Mouse (Mus musculus): ENCODE measurements around the gene Rab27a.
A peak's percentile ranks its signal among the peaks of the same experiment; 100 is the strongest.
"Not testable (repeated sequence)": the region's sequence is repeated elsewhere in the genome, so short reads cannot be mapped to it uniquely, and the experiment has no call there.

The Rab27a gene

GRCm38 (mm10) chr9:73094580-73094979 lies 49.9 kb downstream of the Rab27a start:
- no peak for DNase-seq

GRCm38 (mm10) chr9:73097898-73098297 lies 53.2 kb downstream of the Rab27a start:
- no peak for DNase-seq

DNA sequence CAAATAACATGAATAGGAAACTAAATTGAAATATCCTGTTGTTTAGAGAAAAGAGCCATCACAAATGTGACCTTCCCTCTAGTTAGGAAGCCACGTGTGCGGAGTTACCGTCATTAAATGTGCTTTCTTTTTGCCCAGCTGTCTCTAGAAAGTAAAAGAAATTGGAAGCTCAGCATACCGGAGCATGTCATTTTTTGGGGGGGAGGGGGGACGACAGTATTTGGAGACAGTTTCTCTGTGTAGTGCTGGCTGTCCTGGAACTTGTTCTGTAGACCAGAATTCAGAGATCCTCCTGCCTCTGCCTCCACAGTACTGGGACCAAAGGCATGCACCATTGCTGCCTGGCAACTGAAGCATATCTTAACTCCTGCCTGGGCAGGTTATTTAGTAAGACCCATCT lies 56.9 kb downstream of the Rab27a start, which contains the start of gene Khdc3:
Gene Khdc3 (plus strand): TSS at position 301 of the 400 bp plus-strand sequence.
- no peak for DNase-seq

- DNase-seq = no peak
These were observed 57.5 kb downstream of the Rab27a start, which contains the start of gene Gm20509 for GRCm38 (mm10) chr9:73102181-73102580. TSS of gene Gm20509 (plus strand) at chr9:73102470.

DNA sequence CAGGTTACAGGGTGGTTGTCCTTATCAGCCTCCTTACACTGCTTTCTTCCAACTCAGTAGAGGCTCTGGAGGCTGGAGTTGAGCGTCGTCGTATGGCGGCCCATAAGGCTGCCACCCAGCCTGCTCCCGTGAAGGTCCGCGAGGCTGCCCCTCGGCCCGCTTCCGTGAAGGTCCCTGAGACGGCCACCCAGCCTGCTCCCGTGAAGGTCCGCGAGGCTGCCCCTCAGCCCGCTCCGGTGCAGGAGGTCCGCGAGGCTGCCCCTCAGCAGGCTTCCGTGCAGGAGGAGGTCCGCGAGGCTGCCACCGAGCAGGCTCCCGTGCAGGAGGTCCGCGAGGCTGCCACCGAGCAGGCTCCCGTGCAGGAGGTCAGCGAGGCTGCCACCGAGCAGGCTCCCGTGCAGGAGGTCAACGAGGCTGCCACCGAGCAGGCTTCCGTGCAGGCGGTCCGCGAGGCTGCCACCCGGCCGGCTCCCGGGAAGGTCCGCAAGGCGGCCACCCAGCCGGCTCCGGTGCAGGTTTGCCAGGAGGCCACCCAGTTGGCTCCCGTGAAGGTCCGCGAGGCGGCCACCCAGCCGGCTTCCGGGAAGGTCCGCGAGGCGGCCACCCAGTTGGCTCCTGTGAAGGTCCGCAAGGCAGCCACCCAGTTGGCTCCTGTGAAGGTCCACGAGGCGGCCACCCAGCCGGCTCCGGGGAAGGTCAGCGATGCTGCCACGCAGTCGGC lies 58.7 kb downstream of the Rab27a start:
- peak; percentile 61 for DNase-seq

GRCm38 (mm10) chr9:73103880-73104198 lies 59.2 kb downstream of the Rab27a start:
- no peak for DNase-seq

- DNase-seq = no peak
These were observed 60.5 kb downstream of the Rab27a start for GRCm38 (mm10) chr9:73105141-73105540.

GRCm38 (mm10) chr9:73105771-73106170 lies 61.1 kb downstream of the Rab27a start:
- no peak for DNase-seq

DNA sequence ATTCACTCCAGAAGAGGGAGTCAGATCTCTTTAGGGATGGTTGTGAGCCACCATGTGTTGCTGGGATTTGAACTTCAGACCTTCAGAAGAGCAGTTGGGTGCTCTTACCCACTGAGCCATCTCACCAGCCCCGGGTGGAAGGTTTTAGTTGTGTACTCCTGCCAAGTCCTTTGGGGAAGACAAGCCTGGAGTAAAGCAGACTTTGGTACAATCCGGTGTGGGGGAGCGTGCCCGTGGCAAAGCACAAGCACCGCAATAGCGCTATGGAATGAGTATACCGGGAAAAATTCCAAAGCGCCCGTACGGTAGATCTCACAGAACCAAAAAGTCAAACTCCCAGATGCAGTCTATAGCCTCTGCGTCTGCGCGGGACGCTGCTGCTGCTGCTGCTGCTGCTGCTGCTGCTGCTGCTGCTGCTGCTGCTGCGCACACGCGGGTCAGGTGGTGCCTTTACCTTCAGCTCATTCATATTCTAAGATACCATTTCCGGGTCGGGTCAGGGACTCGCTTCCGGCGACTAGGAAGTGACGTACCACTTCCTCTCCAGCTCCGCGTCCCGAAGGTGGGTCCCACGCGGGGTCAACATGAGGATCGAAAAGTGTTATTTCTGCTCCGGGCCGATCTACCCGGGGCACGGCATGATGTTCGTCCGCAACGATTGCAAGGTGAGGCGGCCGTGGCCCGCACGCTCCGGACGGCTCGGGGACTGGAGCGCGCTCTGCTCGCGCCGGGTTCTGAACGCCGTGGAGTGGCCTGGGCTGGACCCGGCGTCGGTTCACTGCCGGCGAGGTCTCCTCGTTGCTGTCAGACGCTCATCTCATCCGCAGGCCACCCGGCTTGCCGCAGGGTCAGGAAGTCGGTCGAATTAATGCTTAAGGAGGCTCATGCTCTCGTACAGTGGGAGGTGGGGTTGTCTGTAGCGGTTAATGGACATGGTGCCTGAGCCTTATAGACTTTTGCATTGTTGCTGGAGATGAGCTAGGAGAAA lies 68.6 kb downstream of the Rab27a start, which contains the start of gene Rsl24d1:
Gene Rsl24d1 (plus strand): TSS at position 508 of the 988 bp plus-strand sequence.
- peak; percentile 90 for DNase-seq

DNA sequence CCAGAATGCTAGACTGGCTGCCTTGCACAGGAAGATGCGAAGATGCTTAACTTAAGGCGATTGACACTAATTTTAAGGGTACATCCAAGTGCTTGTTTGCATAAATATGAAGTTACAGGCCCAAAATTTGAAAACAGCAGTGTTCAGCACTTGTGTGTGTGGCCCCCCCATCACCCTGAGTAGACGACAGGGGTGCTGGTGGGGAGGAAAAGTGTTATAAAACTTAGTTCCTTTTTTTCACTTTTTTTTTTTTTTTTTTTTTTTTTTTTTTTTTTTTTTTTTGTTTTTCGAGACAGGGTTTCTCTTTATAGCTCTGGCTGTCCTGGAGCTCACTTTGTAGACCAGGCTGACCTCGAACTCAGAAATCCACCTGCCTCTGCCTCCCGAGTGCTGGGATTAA lies 72.0 kb downstream of the Rab27a start:
- not testable (repeated sequence) for DNase-seq

DNA sequence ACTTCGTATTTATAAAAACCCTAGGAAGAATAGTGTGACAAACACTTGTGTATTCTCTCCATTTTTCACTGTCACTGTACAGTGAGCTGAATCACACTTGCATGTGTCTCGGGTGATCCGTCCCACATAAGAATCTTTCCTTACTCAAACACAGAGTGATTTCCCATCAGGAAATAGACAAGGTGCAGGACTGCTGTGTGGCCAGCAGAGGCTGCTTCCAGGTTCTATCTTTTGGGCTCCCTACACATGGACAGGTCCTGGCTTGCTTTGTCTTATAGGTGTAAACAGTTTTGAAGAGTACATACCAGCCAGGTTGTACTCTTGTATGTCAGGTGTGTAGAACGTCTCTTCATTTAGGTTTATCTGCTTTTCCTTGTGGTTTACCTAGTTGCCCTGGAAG lies 73.4 kb downstream of the Rab27a start:
- no peak for DNase-seq

DNA sequence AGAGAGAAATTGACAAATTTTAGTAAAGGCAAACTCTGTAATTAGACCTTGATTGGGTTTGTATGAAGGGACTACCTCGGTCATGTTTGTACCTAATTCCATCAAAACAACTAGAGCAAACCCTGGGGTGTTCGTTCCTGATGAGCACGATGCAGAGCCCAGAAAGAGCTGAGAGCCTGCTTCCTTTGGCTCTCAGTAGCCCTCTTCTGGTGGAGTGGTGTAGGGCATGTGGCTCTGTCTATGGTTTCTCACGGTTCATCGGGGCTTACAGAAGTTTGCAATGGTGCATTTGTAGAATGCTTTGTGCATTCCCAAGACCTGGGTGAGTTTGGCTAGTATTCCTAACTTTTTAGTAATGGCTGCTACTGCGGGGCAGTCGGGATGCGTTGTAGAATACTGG lies 77.1 kb downstream of the Rab27a start:
- DNase-seq = peak; percentile 59

DNA sequence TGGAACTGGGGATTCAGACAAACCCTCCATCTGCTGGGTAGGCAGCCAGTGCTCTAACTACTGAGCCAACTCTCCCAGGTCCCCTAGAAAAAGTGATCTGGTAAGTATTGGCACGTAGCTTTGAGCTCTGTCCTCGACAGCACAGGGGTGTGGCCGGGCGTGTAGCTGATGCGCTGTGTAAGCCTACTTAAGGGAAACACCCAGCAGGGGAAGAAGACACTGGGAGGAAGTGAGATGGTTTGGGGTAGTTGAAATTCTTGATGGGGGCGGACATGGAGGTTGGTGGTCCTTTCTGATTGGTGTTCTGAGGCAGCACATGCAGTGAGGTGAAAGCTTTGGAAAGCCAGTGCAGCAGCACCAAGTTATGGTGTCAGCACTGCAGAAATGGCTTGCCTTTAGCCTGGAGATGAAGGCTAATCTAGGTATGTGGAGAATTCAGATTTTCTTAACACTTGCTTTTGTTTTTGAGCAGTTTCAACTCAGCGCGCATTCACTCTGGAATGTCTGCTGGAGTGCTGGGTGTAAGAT lies 80.5 kb downstream of the Rab27a start:
- DNase-seq = no peak

DNA sequence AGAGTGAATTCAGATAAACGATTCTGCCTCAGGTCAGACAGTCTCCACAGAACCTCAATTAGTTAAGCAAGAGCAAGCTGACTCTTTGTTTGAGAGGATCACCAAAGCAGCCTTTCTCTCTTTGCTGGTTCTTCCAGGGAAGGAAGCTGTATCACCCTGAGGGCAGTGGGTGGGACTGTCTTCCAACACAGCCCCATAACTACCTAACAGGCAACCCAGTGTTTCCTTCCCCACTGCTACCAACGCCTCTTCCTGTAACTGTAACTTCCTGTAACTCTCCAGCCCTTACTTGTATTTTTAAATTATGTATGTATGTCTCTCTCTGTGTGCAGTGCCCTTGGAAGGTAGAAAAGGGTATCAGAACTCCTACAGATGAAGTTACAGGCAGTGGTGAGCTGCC lies 82.8 kb downstream of the Rab27a start:
- DNase-seq = no peak

DNA sequence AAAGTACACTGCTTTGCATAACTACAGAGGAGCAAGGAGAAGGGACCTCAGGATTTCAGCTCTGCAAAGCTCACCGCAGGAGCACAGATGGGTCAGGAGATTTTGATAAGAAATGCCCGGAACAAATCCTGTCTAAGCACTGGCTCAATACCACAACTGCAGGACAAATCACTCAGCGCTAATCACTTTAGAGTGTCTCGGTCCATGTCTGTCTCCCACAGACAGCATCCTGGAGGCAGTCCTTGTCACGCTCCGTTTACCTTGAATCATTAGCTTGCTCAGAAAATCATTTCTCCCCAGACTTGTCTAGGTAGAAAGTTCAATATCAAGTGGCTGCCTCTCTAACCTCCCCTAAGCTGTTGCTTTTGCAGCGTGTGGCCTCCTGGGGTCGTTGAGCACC lies 85.2 kb downstream of the Rab27a start:
- DNase-seq = no peak

GRCm38 (mm10) chr9:73130529-73130928 lies 85.9 kb downstream of the Rab27a start:
- no peak for DNase-seq

GRCm38 (mm10) chr9:73137341-73137886 lies 92.8 kb downstream of the Rab27a start:
- DNase-seq = no peak

All from kidney, postnatal 10 days (tissue).